ENCODE assay signal across 8 mouse cellular contexts in the genomic region with DNA sequence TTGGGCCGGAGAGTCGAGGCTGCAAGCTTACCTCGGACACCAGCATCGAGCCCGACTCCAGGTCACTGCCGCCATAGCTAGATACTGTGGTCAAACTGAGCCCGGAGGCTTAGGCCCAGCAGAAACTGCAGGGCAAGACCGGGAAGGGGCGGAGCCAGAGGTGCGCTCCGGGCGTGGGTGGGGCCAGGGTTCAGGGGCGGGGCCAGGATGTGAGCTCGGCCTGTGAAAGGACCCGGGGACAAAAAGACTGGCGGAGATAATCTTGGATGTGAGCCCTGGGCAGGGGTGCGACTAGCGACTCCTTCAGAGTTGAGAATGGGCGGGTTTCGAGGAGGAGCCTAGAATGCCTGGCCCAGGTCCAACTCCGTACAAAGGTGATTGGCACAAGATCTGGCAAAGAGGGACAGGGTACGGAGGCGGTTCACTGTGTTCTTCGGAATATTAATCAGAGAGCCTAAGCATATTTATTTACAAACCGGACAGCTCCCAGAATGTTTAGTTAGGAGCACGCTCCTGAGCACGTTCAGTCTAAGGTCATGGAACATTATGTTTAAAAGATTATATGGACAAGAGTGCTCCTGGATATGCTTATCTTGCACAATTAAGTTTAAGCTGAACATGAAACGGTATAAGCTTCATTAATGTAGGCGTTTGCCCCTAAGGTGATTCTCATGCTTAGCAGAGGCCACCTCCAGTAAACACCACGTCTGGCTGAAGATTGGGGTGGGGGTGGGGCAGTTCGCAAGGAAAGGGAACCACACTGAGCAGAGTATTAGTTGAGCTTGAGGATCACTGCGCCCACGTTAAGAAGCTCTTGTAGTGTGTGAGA. TPM values are rescaled to one million over a fixed set of nuclear protein-coding genes. Genes with fewer than 3 reads are reported as not detected.
A peak's percentile ranks its signal among the peaks of the same experiment; 100 is the strongest.
DNase-seq lines count a peak whose midpoint lies in the region; ATAC-seq and TF ChIP-seq lines count a peak whose summit lies in the region.

No protein-coding gene starts in this region.

- H3K27ac ChIP-seq in bone marrow, adult 2 months (ENCODE audit: control insufficient read depth, insufficient read depth, low read depth, low read length, poor library complexity) = peak overlapping the region; percentile 44
- peak overlapping the region; percentile 90 for H3K27ac ChIP-seq in embryonic facial prominence, embryonic 15.5 days (replicated peaks)
- peak overlapping the region; percentile 87 for H3K27ac ChIP-seq in limb, embryonic 14.5 days (replicated peaks; ENCODE audit: low read depth, low read length)
- peak overlapping the region; percentile 72 for H3K27ac ChIP-seq in midbrain, postnatal 0 days (ENCODE audit: low read depth, low read length)

- under 1% methylated on average over 33 of the region's 33 CpGs for WGBS in bone marrow, adult 2 months
- WGBS in embryonic facial prominence, embryonic 15.5 days = 1% methylated on average over 33 of the region's 33 CpGs
- WGBS in limb, embryonic 14.5 days = 1% methylated on average over 33 of the region's 33 CpGs
- under 1% methylated on average over 33 of the region's 33 CpGs for WGBS in midbrain, postnatal 0 days

- no peaks in the 10 kb centered on the region for H3K27me3 ChIP-seq in embryonic facial prominence, embryonic 15.5 days
- H3K27me3 ChIP-seq in limb, embryonic 14.5 days (ENCODE audit: control insufficient read depth, insufficient read depth, low read length) = no peaks in the 10 kb centered on the region
- H3K27me3 ChIP-seq in midbrain, postnatal 0 days (ENCODE audit: insufficient read depth, low read length) = no peaks in the 10 kb centered on the region

- DNase-seq in 416B (ENCODE audit: low read depth) = peak; percentile 99
- peak; percentile 94 for DNase-seq in heart, adult 8-10 months (ENCODE audit: low spot score)
- DNase-seq in kidney, adult 9 months = peak; percentile 99
- DNase-seq in limb, embryonic 14.5 days (ENCODE audit: low spot score) = peak; percentile 94
- DNase-seq in midbrain, postnatal 0 days (ENCODE audit: low spot score) = peak; percentile 97
- DNase-seq in spleen, postnatal 14 days (ENCODE audit: low spot score in 2 of 2) = peak; percentile 89 to 91

- peak; percentile 78 for TF ChIP-seq POLR2A in bone marrow, adult 2 months (IDR thresholded peaks at IDR 0.05; ENCODE audit: borderline replicate concordance, control insufficient read depth, low read depth, low read length)
- peak; percentile 59; the same call in 1 of the 2 replicates for TF ChIP-seq POLR2A in limb, embryonic 14.5 days (IDR thresholded peaks at IDR 0.05; ENCODE audit: borderline replicate concordance, extremely low read depth, insufficient read depth, insufficient read length)

- H3K4me1 ChIP-seq in bone marrow, adult 2 months (ENCODE audit: control insufficient read depth, insufficient read depth, low read length) = no peaks in the 10 kb centered on the region
- H3K4me1 ChIP-seq in embryonic facial prominence, embryonic 15.5 days = 0 out of 2 replicates have a peak, but pooled peaks cover 18% of the 10 kb centered on the region
- H3K4me1 ChIP-seq in limb, embryonic 14.5 days (ENCODE audit: control insufficient read depth, insufficient read depth, low read length) = peaks cover 14% of the 10 kb centered on the region
- 0 out of 2 replicates have a peak, but pooled peaks cover 4% of the 10 kb centered on the region for H3K4me1 ChIP-seq in midbrain, postnatal 0 days (ENCODE audit: insufficient read depth, low read length)

- no peaks in the 10 kb centered on the region for H3K9me3 ChIP-seq in embryonic facial prominence, embryonic 15.5 days (replicated peaks)
- no peaks in the 10 kb centered on the region for H3K9me3 ChIP-seq in limb, embryonic 14.5 days (ENCODE audit: control insufficient read depth, low read length)
- no peaks in the 10 kb centered on the region for H3K9me3 ChIP-seq in midbrain, postnatal 0 days (ENCODE audit: low read length)

- no peak for TF ChIP-seq CTCF in bone marrow, adult 2 months (IDR thresholded peaks at IDR 0.05; ENCODE audit: control insufficient read depth, insufficient read depth, low read length)
- TF ChIP-seq CTCF in midbrain, postnatal 0 days (IDR thresholded peaks at IDR 0.05) = no peak

- ATAC-seq in embryonic facial prominence, embryonic 15.5 days (ENCODE audit: insufficient number of reproducible peaks, low FRiP score, low TSS enrichment, low read depth) = peak; percentile 93
- ATAC-seq in limb, embryonic 14.5 days (ENCODE audit: low FRiP score, low read depth) = peak; percentile 96
- peak; percentile 95 for ATAC-seq in midbrain, postnatal 0 days (ENCODE audit: low FRiP score)

- peak overlapping the region; percentile 53 for H3K9ac ChIP-seq in embryonic facial prominence, embryonic 15.5 days
- H3K9ac ChIP-seq in limb, embryonic 14.5 days (ENCODE audit: low read depth, low read length, severe bottlenecking) = peak overlapping the region; percentile 89
- H3K9ac ChIP-seq in midbrain, postnatal 0 days (replicated peaks; ENCODE audit: low read length, poor library complexity, severe bottlenecking) = peak overlapping the region; percentile 74

- H3K36me3 ChIP-seq in embryonic facial prominence, embryonic 15.5 days = peaks cover 8% of the 10 kb centered on the region
- peaks cover 13% of the 10 kb centered on the region for H3K36me3 ChIP-seq in limb, embryonic 14.5 days (ENCODE audit: control insufficient read depth, insufficient read depth, low read length)
- no peaks in the 10 kb centered on the region for H3K36me3 ChIP-seq in midbrain, postnatal 0 days (ENCODE audit: insufficient read depth, low read length)

- H3K4me3 ChIP-seq in bone marrow, adult 2 months (replicated peaks; ENCODE audit: control insufficient read depth, low read depth, low read length) = peak overlapping the region; percentile 80
- peak overlapping the region; percentile 69 for H3K4me3 ChIP-seq in embryonic facial prominence, embryonic 15.5 days (replicated peaks)
- peak overlapping the region; percentile 67 for H3K4me3 ChIP-seq in limb, embryonic 14.5 days (replicated peaks; ENCODE audit: low read length)
- H3K4me3 ChIP-seq in midbrain, postnatal 0 days (ENCODE audit: low read depth, low read length) = peak overlapping the region; percentile 60

- H3K4me2 ChIP-seq in embryonic facial prominence, embryonic 15.5 days (replicated peaks) = peak overlapping the region; percentile 62
- H3K4me2 ChIP-seq in limb, embryonic 14.5 days (replicated peaks; ENCODE audit: low read depth, low read length, severe bottlenecking) = peak overlapping the region; percentile 68
- H3K4me2 ChIP-seq in midbrain, postnatal 0 days (ENCODE audit: low read depth, low read length, poor library complexity, severe bottlenecking) = peak overlapping the region; percentile 73

RNA-seq across cellular contexts. Expression of a gene that starts 30.6 kb away (rescaled TPM):
- not detected in 2 replicates for polyA plus RNA-seq in bone marrow, adult 2 months (2011; ENCODE audit: insufficient read depth, insufficient read length, low replicate concordance, missing spikeins)
- 1.1 and 1.6 TPM in 2 replicates for polyA plus RNA-seq in embryonic facial prominence, embryonic 15.5 days (2015; fragmentation: Nextera tagmentation; extraction: Ambion mirVana)
- total RNA-seq in heart, adult 8-10 months (2022) = 1 to 10 TPM; 2.0 to 2.4 (median 2.3) TPM
- 0.78 and 0.94 TPM in 2 replicates for polyA plus RNA-seq in limb, embryonic 14.5 days (2012; rRNA removed)
- polyA plus RNA-seq in limb, embryonic 14.5 days (2014; fragmentation: Nextera tagmentation; extraction: Ambion mirVana) = 1.2 TPM in 2 replicates
- total RNA-seq in midbrain, postnatal 0 days (2014; rRNA removed) = not detected in 2 replicates
- 0.39 and 0.50 TPM in 2 replicates for polyA plus RNA-seq in midbrain, postnatal 0 days (2015; fragmentation: Nextera tagmentation; extraction: Ambion mirVana)

RNA-seq across cellular contexts. Expression of a gene that starts 32.7 kb away (rescaled TPM):
- polyA plus RNA-seq in bone marrow, adult 2 months (2011; ENCODE audit: insufficient read depth, insufficient read length, low replicate concordance, missing spikeins) = 24.4 and 26.8 TPM in 2 replicates
- 129 and 138 TPM in 2 replicates for polyA plus RNA-seq in embryonic facial prominence, embryonic 15.5 days (2015; fragmentation: Nextera tagmentation; extraction: Ambion mirVana)
- total RNA-seq in heart, adult 8-10 months (2022) = 100 to 1,000 TPM; 234 to 273 (median 251) TPM
- 105 and 112 TPM in 2 replicates for polyA plus RNA-seq in limb, embryonic 14.5 days (2012; rRNA removed)
- polyA plus RNA-seq in limb, embryonic 14.5 days (2014; fragmentation: Nextera tagmentation; extraction: Ambion mirVana) = 152 and 161 TPM in 2 replicates
- 97.7 and 110 TPM in 2 replicates for total RNA-seq in midbrain, postnatal 0 days (2014; rRNA removed)
- polyA plus RNA-seq in midbrain, postnatal 0 days (2015; fragmentation: Nextera tagmentation; extraction: Ambion mirVana) = 95.3 and 99.5 TPM in 2 replicates

Comparison
In these comparisons a context has a peak if more than half of its experiments do, and no peak if none do; other contexts are left out.
1. Peak in every context shown above with its lines: DNase-seq, ATAC-seq, H3K4me3 ChIP-seq and H3K27ac ChIP-seq.